Comparison of ENCODE assay signal across 8 mouse cellular contexts in the genomic region with DNA sequence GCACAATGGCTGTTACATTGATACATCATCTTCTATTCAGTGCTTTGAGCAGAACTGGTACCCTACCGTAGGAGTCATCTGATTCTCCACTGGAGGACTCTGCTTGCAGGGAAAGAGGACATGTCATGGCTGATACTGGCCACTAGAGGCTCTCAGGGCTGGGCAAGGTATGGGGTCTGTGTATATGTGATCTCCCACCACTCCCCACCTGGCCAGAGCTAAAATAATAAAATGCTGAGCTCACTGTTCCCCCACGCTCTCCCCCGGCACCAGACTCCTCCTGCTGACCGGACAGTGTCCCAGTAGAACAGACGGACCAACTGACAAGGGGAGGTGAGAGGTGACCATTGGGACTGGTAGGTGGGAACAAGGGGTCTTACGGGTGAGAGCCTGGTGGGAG. TPM values are rescaled to one million over a fixed set of nuclear protein-coding genes. Genes with fewer than 3 reads are reported as not detected.
DNase-seq lines count a peak whose midpoint lies in the region; ATAC-seq and TF ChIP-seq lines count a peak whose summit lies in the region.

A gene (plus strand): TSS at position 231 of the 400 bp plus-strand sequence.

- no peaks in the 10 kb centered on the region for H3K9me3 ChIP-seq in G1E (replicated peaks)
- H3K9me3 ChIP-seq in intestine, postnatal 0 days (ENCODE audit: control insufficient read depth), result no peaks in the 10 kb centered on the region

- H3K27me3 ChIP-seq in G1E (ENCODE audit: insufficient read depth, low read length), result no peaks in the 10 kb centered on the region
- H3K27me3 ChIP-seq in intestine, postnatal 0 days (replicated peaks; ENCODE audit: control insufficient read depth, insufficient read depth, low read length), result no peaks in the 10 kb centered on the region
- no peaks in the 10 kb centered on the region for H3K27me3 ChIP-seq in splenic B cell, adult 2 months (ENCODE audit: control insufficient read depth, insufficient read depth, low read length, poor library complexity, severe bottlenecking)

- no peak within 1 kb of the TSS for H3K27ac ChIP-seq in intestine, postnatal 0 days (ENCODE audit: low read depth, low read length)

- H3K9ac ChIP-seq in intestine, postnatal 0 days (ENCODE audit: low read depth, low read length), result no peak within 1 kb of the TSS

- DNase-seq in cerebellum, postnatal 10 days, result peak; percentile 45 to 60
- DNase-seq in cerebellum, adult 11 months, result no peak
- peak; percentile 48 for DNase-seq in G1E (ENCODE audit: low spot score)
- peak; percentile 28 for DNase-seq in gastrocnemius, postnatal 10 days
- DNase-seq in splenic B cell, adult 2 months (ENCODE audit: low read depth, low spot score), result peak; percentile 40
- no peak for DNase-seq in urinary bladder, postnatal 25 days (ENCODE audit: low spot score)
- DNase-seq in adrenal gland, adult (ENCODE audit: inconsistent age in 2 of 2, low spot score in 1 of 2), result no peak

- peaks cover 8% of the 10 kb centered on the region for H3K4me1 ChIP-seq in G1E (ENCODE audit: insufficient read depth, low read depth, low read length)
- H3K4me1 ChIP-seq in intestine, postnatal 0 days (replicated peaks; ENCODE audit: control insufficient read depth, insufficient read depth, low read length), result no peaks in the 10 kb centered on the region

- H3K4me3 ChIP-seq in G1E (ENCODE audit: low read depth, low read length), result no peak within 1 kb of the TSS
- H3K4me3 ChIP-seq in intestine, postnatal 0 days (ENCODE audit: low read depth, low read length), result no peak within 1 kb of the TSS

- peak; percentile 15; the same call in 1 of the 2 replicates for ATAC-seq in G1E (ENCODE audit: extremely low read depth, insufficient number of reproducible peaks, low FRiP score, poor library complexity, severe bottlenecking)
- ATAC-seq in intestine, postnatal 0 days, result no peak

- H3K4me2 ChIP-seq in intestine, postnatal 0 days (replicated peaks; ENCODE audit: low read depth), result no peak within 1 kb of the TSS

- TF ChIP-seq CTCF in G1E (IDR thresholded peaks at IDR 0.05; ENCODE audit: low read depth, low read length), result peak; percentile 91
- TF ChIP-seq CTCF in intestine, postnatal 0 days (IDR thresholded peaks at IDR 0.05; ENCODE audit: low read depth), result peak; percentile 71

- 55% methylated on average over 6 of the region's 6 CpGs for WGBS in intestine, postnatal 0 days

- peaks cover 90% of the 10 kb centered on the region for H3K36me3 ChIP-seq in G1E (replicated peaks)
- H3K36me3 ChIP-seq in intestine, postnatal 0 days (ENCODE audit: control insufficient read depth, insufficient read depth), result peaks cover 46% of the 10 kb centered on the region
- peaks cover 11% of the 10 kb centered on the region for H3K36me3 ChIP-seq in splenic B cell, adult 2 months (ENCODE audit: control insufficient read depth, insufficient read depth, low read length, poor library complexity, severe bottlenecking)

RNA-seq across cellular contexts. Expression of the gene that starts here (rescaled TPM):
- total RNA-seq in G1E (2014; fragmentation: Nextera tagmentation) (9.9 and 11.7 TPM in 2 replicates), G1E (2017) (3.3 and 4.5 TPM in 2 replicates)
- polyA plus RNA-seq in G1E (2012), result 0.17 and 0.22 TPM in 2 replicates
- total RNA-seq in gastrocnemius, postnatal 10 days (2021), result 100 to 1,000 TPM; 423 to 469 TPM
- polyA plus RNA-seq in intestine, postnatal 0 days (2015; fragmentation: Nextera tagmentation; extraction: Ambion mirVana), result 0.44 and 0.73 TPM in 2 replicates

Comparison
In these comparisons a context has a peak if more than half of its experiments do, and no peak if none do; other contexts are left out.
1. RNA of the gene that starts here (total RNA-seq): 423 to 469 TPM in gastrocnemius, postnatal 10 days; 3.3 to 11.7 TPM in G1E; every median in the first group is over 10 times any median in the second.
2. DNase-seq: peak in cerebellum, postnatal 10 days (2 of 2), G1E (single experiment), gastrocnemius, postnatal 10 days (single experiment) and splenic B cell, adult 2 months (single experiment); none in cerebellum, adult 11 months (single experiment), urinary bladder, postnatal 25 days (single experiment) and adrenal gland, adult (0 of 2).